9 mouse cellular contexts compared by ENCODE assay signal in the genomic region with DNA sequence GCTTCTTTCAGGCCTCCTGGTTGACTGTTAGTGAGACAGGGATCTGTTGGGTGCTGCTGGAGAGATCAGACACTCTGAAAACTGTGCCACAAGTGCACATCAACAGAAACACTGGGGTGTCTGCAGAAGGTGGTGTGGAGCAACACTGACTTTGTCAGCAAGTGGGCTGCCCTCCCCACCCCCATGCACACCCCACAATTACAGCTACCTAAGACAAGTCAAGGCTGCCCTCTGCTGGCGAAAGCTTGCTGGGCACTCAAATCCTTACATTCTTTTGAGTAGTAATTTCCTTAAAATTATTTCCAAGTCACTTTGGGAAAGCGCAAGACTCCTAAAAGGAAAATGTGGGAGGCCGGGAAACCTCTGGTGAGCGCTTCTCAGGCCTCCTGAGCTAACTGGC. TPM values are rescaled to one million over a fixed set of nuclear protein-coding genes. Genes with fewer than 3 reads are reported as not detected.
DNase-seq lines count a peak whose midpoint lies in the region; ATAC-seq and TF ChIP-seq lines count a peak whose summit lies in the region.
"Had no signal": no experiment of that assay in that cellular context is flagged by ENCODE, and none has a peak within 500 bp of the region (broad histone marks: within the 10 kb centered on the region; RNA-seq: fewer than 3 reads in every experiment).

No protein-coding gene starts in this region.

- no peak for ATAC-seq in CD4-positive, CD25-positive, alpha-beta regulatory T cell, adult 4 months

- no peak overlapping the region for H3K27ac ChIP-seq in layer of hippocampus, adult 2 months
- H3K27ac ChIP-seq: limb, embryonic 12.5 days had no signal

- no peak overlapping the region for H3K4me3 ChIP-seq in layer of hippocampus, adult 2 months
- H3K4me3 ChIP-seq: limb, embryonic 12.5 days had no signal

- DNase-seq in CD4-positive, CD25-positive, alpha-beta regulatory T cell, adult 2 months (ENCODE audit: low read depth, low spot score): peak; percentile 89
- peak; percentile 32 for DNase-seq in 3134 (ENCODE audit: extremely low read depth, insufficient read length, low spot score)
- peak; percentile 37 to 54 for DNase-seq in adrenal gland, postnatal 4 days (ENCODE audit: low spot score in 2 of 2)
- DNase-seq in frontal cortex, postnatal 36 days (ENCODE audit: low spot score in 2 of 2): peak; percentile 77 to 85
- DNase-seq in layer of hippocampus, adult 2 months (ENCODE audit: low spot score in 2 of 2): peak; percentile 63 to 80
- peak; percentile 63 to 78 for DNase-seq in lung, postnatal 4 days
- peak; percentile 56 to 84 for DNase-seq in spleen, postnatal 4 days (ENCODE audit: low spot score in 2 of 2)

- TF ChIP-seq CTCF in layer of hippocampus, adult 2 months (conservative IDR thresholded peaks at IDR 0.05): peak; percentile 96

RNA-seq across cellular contexts. Expression of gene Rae1, which starts 3.7 kb away (rescaled TPM):
- 10 to 100 TPM; 44.2 to 44.5 TPM for polyA plus RNA-seq in CD4-positive, CD25-positive, alpha-beta regulatory T cell, adult 4 months (2017; shearing (Covaris generic))
- 10 to 100 TPM; 68.5 to 76.5 TPM for total RNA-seq in adrenal gland, postnatal 4 days (2021)
- 10 to 100 TPM; 76.7 to 90.6 TPM for total RNA-seq in layer of hippocampus, adult 2 months (2021)

RNA-seq across cellular contexts. Expression of gene Spo11, which starts 18.7 kb away (rescaled TPM):
- 1 to 10 TPM; 3.3 to 3.8 TPM for polyA plus RNA-seq in CD4-positive, CD25-positive, alpha-beta regulatory T cell, adult 4 months (2017; shearing (Covaris generic))
- total RNA-seq in adrenal gland, postnatal 4 days (2021): not detected
- under 1 TPM in 1 of 2 experiments, not detected in 1; 0.29 TPM for total RNA-seq in layer of hippocampus, adult 2 months (2021)

RNA-seq across cellular contexts. Expression of gene Rbm38, which starts 24.1 kb away (rescaled TPM):
- polyA plus RNA-seq in CD4-positive, CD25-positive, alpha-beta regulatory T cell, adult 4 months (2017; shearing (Covaris generic)): 100 to 1,000 TPM; 154 to 194 TPM
- 10 to 100 TPM; 28.4 to 31.7 TPM for total RNA-seq in adrenal gland, postnatal 4 days (2021)
- 1 to 10 TPM; 3.0 to 4.5 TPM for total RNA-seq in layer of hippocampus, adult 2 months (2021)

RNA-seq across cellular contexts. Expression of gene Bmp7, which starts 56.1 kb away (rescaled TPM):
- polyA plus RNA-seq in CD4-positive, CD25-positive, alpha-beta regulatory T cell, adult 4 months (2017; shearing (Covaris generic)): 10 to 100 TPM; 11.6 to 18.9 TPM
- total RNA-seq in adrenal gland, postnatal 4 days (2021): 10 to 100 TPM in 1 of 2 experiments, 1 to 10 TPM in 1; 9.9 to 14.9 TPM
- 1 to 10 TPM; 4.2 to 5.7 TPM for total RNA-seq in layer of hippocampus, adult 2 months (2021)

Comparison
In these comparisons a context has a peak if more than half of its experiments do, and no peak if none do; other contexts are left out.
1. DNase-seq: peak in every context shown above with its lines; median percentile 89 in CD4-positive, CD25-positive, alpha-beta regulatory T cell, adult 2 months; 81 in frontal cortex, postnatal 36 days; 72 in layer of hippocampus, adult 2 months; 70 in lung, postnatal 4 days; 70 in spleen, postnatal 4 days; 46 in adrenal gland, postnatal 4 days; 32 in 3134.
2. RNA of gene Rbm38, which starts 24.1 kb away (total RNA-seq): 28.4 to 31.7 TPM in adrenal gland, postnatal 4 days; 3.0 to 4.5 TPM in layer of hippocampus, adult 2 months; every median in the first group is over 4 times any median in the second.